Mouse (Mus musculus) testis, adult 2 months (tissue): ENCODE data around the gene Pcdh7.

Experiments used
- CTCF ChIP-seq: fragments of 200-500 bp; IDR thresholded peaks from 2 replicates; pipeline ENCODE4 v1.5.1; 2012; ENCODE audit warnings: low read depth, mild to moderate bottlenecking, inconsistent platforms, low read length, moderate library complexity; ENCODE audit not compliant: control insufficient read depth, insufficient read depth, insufficient replicate concordance
- POLR2A ChIP-seq: fragments of 200-500 bp; IDR thresholded peaks from 2 replicates; pipeline ENCODE4 v1.6.1; 2012; ENCODE audit warnings: low read depth, mild to moderate bottlenecking, inconsistent platforms, low read length, moderate library complexity; ENCODE audit not compliant: control insufficient read depth

DNA sequence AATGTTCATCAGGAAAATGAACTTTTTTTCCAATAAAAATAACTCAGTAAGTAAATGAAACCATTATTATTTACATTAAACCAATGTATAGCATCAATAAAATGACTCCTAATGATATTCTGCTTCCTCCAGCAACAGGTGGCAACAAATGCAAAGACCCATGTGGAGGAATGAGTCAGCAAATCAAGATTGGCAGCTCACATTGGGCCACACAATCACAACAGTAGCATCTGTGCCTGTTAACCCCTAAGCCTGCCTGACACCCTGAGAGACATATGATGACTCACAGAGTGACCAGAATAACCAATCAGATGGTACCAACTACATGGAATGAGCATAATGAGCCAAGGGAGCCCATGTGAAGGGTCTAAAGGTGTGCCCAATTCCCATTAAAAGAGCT lies 454.5 kb downstream of the Pcdh7 start:
- TF ChIP-seq CTCF (no peak), POLR2A (no peak)
